Mouse (Mus musculus): ENCODE measurements around the gene Tbc1d14.

DNA sequence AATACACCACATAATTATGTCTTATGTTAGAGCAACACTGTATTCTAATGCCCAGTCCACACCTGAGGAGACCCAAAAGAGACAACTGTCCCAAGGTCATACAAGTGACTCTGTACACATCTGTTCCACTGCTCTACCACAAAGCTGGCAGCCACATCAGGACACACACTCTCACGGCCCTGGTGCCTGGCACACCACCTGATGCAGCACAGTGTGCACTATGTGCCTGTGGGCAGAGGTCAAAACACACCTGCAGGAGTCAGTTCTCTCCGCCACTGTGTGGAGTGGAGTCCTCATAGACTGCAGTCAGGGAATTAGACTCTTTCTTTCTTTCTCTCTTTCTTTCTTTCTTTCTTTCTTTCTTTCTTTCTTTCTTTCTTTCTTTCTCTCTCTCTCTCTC is 52.1 kb downstream of the Tbc1d14 start:
- TF ChIP-seq HCFC1 (IDR thresholded peaks at IDR 0.05; ENCODE audit: borderline replicate concordance, insufficient read depth, low read length) = no peak
- no peak for TF ChIP-seq MAFK (IDR thresholded peaks at IDR 0.05; ENCODE audit: insufficient read depth, low read depth, low read length)
